Mouse (Mus musculus) G1E (cell line): ENCODE results near the gene S100a10.

Source experiments
- CTCF ChIP-seq: IDR thresholded peaks from 2 replicates; pipeline ENCODE4 v1.5.1; 2012; ENCODE audit warnings: low read depth, low read length, inconsistent platforms, mixed read lengths
- GATA1 ChIP-seq: IDR thresholded peaks from 2 replicates; pipeline ENCODE4 v1.6.1; 2012; ENCODE audit warnings: borderline replicate concordance, low read length, inconsistent platforms, mixed read lengths
- GATA2 ChIP-seq: IDR thresholded peaks from 2 replicates; pipeline ENCODE4 v1.6.1; 2012; ENCODE audit warnings: low read depth, low read length, inconsistent platforms, borderline replicate concordance
- TAL1 ChIP-seq: conservative IDR thresholded peaks from 2 replicates; pipeline ENCODE4 v1.6.1; 2012; ENCODE audit warnings: low read depth, low read length, inconsistent platforms, mixed read lengths

DNA sequence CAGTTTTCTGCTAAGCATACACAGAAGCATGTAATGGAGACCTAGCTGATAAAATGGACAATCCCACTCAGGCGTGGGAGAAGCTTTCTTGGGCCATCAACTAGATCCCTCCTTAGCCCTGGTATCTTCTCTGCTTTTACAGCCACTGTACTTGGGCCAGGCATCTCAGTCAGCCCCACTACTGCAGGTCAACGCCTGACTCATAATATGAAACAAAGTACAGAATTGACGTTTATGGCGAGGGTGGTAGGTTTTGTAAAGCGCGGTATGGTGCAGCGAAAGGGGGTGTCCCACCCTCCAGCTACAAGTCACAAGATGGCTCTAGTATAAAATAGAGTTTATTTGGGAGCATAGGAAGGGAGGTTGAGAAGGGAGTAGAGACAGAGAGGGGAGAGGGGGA lies 43.1 kb downstream of the S100a10 start:
- TF ChIP-seq CTCF (no peak), GATA1 (no peak), TAL1 (no peak), GATA2 (no peak)
